31 mouse cellular contexts compared by ENCODE assay signal in the genomic region with DNA sequence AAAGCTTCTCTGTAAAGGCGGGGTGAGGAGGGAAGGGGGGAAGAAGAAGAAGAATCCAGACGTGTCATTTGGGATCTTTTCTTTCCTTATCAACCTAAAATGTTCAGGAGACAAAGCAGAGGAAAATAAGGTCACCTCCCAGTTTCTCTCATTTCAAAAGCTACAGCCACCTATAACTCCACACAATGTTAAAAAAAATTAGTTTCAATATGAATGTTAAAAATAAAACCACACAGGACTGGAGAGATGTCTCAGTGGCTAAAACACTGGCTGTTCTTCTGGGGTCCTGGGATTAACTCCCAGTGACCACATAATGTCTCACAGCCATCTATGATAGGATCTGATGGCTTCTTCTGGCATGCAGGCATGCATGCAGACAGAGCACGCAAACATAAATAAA.
"Had no signal": no experiment of that assay in that cellular context is flagged by ENCODE, and none has a peak within 500 bp of the region (broad histone marks: within the 10 kb centered on the region; RNA-seq: fewer than 3 reads in every experiment).

No protein-coding gene starts in this region.

- ATAC-seq: liver, embryonic 12.5 days; liver, postnatal 0 days; lung, postnatal 0 days; midbrain, embryonic 15.5 days; midbrain, embryonic 16.5 days had no signal

- H3K9ac ChIP-seq: limb, embryonic 12.5 days; limb, embryonic 13.5 days; limb, embryonic 15.5 days; liver, embryonic 12.5 days; liver, embryonic 13.5 days; liver, embryonic 14.5 days; liver, embryonic 15.5 days; liver, postnatal 0 days; lung, embryonic 14.5 days; lung, embryonic 15.5 days; midbrain, embryonic 12.5 days; midbrain, embryonic 15.5 days; neural tube, embryonic 12.5 days had no signal

- H3K9me3 ChIP-seq: limb, embryonic 10.5 days; limb, embryonic 12.5 days; limb, embryonic 13.5 days; limb, embryonic 15.5 days; liver, embryonic 12.5 days; liver, embryonic 13.5 days; liver, embryonic 15.5 days; lung, embryonic 15.5 days; megakaryocyte, embryonic 14.5 days; midbrain, embryonic 10.5 days; midbrain, embryonic 12.5 days; midbrain, embryonic 15.5 days; neural tube, embryonic 12.5 days had no signal

- H3K36me3 ChIP-seq: limb, embryonic 13.5 days; limb, embryonic 15.5 days; liver, embryonic 12.5 days; liver, embryonic 13.5 days; liver, embryonic 15.5 days; lung, embryonic 15.5 days; midbrain, embryonic 12.5 days; midbrain, embryonic 15.5 days; neural tube, embryonic 12.5 days had no signal

- H3K4me1 ChIP-seq: limb, embryonic 10.5 days; limb, embryonic 12.5 days; limb, embryonic 13.5 days; limb, embryonic 15.5 days; liver, embryonic 12.5 days; liver, embryonic 13.5 days; liver, embryonic 15.5 days; lung, embryonic 15.5 days; midbrain, embryonic 10.5 days; midbrain, embryonic 12.5 days; midbrain, embryonic 15.5 days; neural tube, embryonic 12.5 days had no signal

- H3K4me2 ChIP-seq: limb, embryonic 12.5 days; limb, embryonic 13.5 days; limb, embryonic 15.5 days; liver, embryonic 11.5 days; liver, embryonic 12.5 days; liver, embryonic 13.5 days; liver, embryonic 15.5 days; lung, embryonic 14.5 days; lung, embryonic 15.5 days; midbrain, embryonic 12.5 days; midbrain, embryonic 15.5 days; neural tube, embryonic 12.5 days had no signal

- H3K27me3 ChIP-seq: limb, embryonic 12.5 days; limb, embryonic 13.5 days; limb, embryonic 15.5 days; liver, embryonic 12.5 days; liver, embryonic 13.5 days; liver, embryonic 15.5 days; lung, embryonic 15.5 days; megakaryocyte, embryonic 14.5 days; midbrain, embryonic 12.5 days; midbrain, embryonic 15.5 days; neural tube, embryonic 12.5 days had no signal

- DNase-seq: left cerebral cortex, postnatal 4 days; liver; liver, embryonic 13.5 days; liver, postnatal 0 days; lung, adult 18-20 months; lung, adult 2 months; lung, embryonic 14.5 days; lung, postnatal 10 days; lung, postnatal 14 days; lung, postnatal 36 days; lung, postnatal 4 days; midbrain, embryonic 14.5 days had no signal

- H3K4me3 ChIP-seq: left cerebral cortex, adult 2 months; limb, embryonic 10.5 days; limb, embryonic 12.5 days; limb, embryonic 13.5 days; limb, embryonic 15.5 days; liver, embryonic 12.5 days; liver, embryonic 13.5 days; liver, embryonic 15.5 days; lung, embryonic 15.5 days; megakaryocyte, embryonic 14.5 days; midbrain, embryonic 10.5 days; midbrain, embryonic 12.5 days; midbrain, embryonic 15.5 days; myocyte; neural tube, embryonic 12.5 days had no signal

- H3K27ac ChIP-seq: left cerebral cortex, adult 2 months; limb, embryonic 10.5 days; limb, embryonic 12.5 days; limb, embryonic 13.5 days; limb, embryonic 15.5 days; liver, embryonic 12.5 days; liver, embryonic 13.5 days; liver, embryonic 14.5 days; liver, embryonic 15.5 days; lung, embryonic 15.5 days; macrophage; midbrain, embryonic 10.5 days; midbrain, embryonic 12.5 days; midbrain, embryonic 15.5 days; neural tube, embryonic 12.5 days had no signal
